Mouse (Mus musculus): ENCODE measurements around the gene Cep41.

GRCm38 (mm10) chr6:30621986-30622389, 71.6 kb downstream of the Cep41 start:
- TF ChIP-seq CTCF (IDR thresholded peaks at IDR 0.05; ENCODE audit: borderline replicate concordance, insufficient read depth, low read depth, low read length) (no peak), POLR2A (IDR thresholded peaks at IDR 0.05; ENCODE audit: borderline replicate concordance, insufficient read depth, low read length) (no peak)
